Mouse (Mus musculus) heart, adult 2 months (tissue): ENCODE data around the gene Ezr. TPM values are rescaled to one million over a fixed set of nuclear protein-coding genes. Genes with fewer than 3 reads are reported as not detected.

ENCODE experiments used
- DNase-seq, 2 experiments: peaks; one replicate each; pipeline ENCODE4 v3.0.0; 2021
- H3K27ac ChIP-seq: fragments of 200-600 bp; 2 replicates; pipeline ENCODE4 v1.8.1; 2022
- H3K27me3 ChIP-seq: fragments of 200-500 bp; 2 replicates; pipeline ENCODE4 v1.6.1; 2012; ENCODE audit warnings: mild to moderate bottlenecking, low read length, inconsistent platforms, mixed read lengths; ENCODE audit not compliant: control insufficient read depth, insufficient read depth
- H3K36me3 ChIP-seq: fragments of 200-500 bp; 2 replicates; pipeline ENCODE4 v1.6.1; 2012; ENCODE audit warnings: low read length, inconsistent platforms; ENCODE audit not compliant: control insufficient read depth, insufficient read depth
- H3K4me1 ChIP-seq: fragments of 200-500 bp; 2 replicates; pipeline ENCODE4 v1.6.1; 2011; ENCODE audit warnings: low read length; ENCODE audit not compliant: control insufficient read depth, insufficient read depth
- H3K4me3 ChIP-seq: fragments of 200-600 bp; 2 replicates; pipeline ENCODE4 v1.8.1; 2022
- H3K79me2 ChIP-seq: fragments of 200-500 bp; replicated peaks from 2 replicates; pipeline ENCODE4 v1.6.1; 2012; ENCODE audit warnings: mild to moderate bottlenecking, inconsistent platforms, low read length, moderate library complexity, mixed read lengths; ENCODE audit not compliant: control insufficient read depth, insufficient read depth
- H3K9ac ChIP-seq: fragments of 200-500 bp; 2 replicates; pipeline ENCODE4 v1.6.1; 2012; ENCODE audit warnings: low read depth, mild to moderate bottlenecking, control low read depth, inconsistent platforms, low read length, mixed read lengths
- CTCF ChIP-seq: fragments of 200-600 bp; IDR thresholded peaks from 2 replicates; pipeline ENCODE4 v1.8.1; 2022; ENCODE audit warnings: antibody characterized with exemption, mild to moderate bottlenecking, moderate library complexity
- EP300 ChIP-seq: fragments of 200-500 bp; IDR thresholded peaks from 2 replicates; pipeline ENCODE4 v1.6.1; 2011; ENCODE audit warnings: low read depth, low read length, control low read depth; ENCODE audit not compliant: insufficient read depth
- POLR2A ChIP-seq: fragments of 200-500 bp; IDR thresholded peaks from 2 replicates; pipeline ENCODE4 v1.6.1; 2011; ENCODE audit warnings: mild to moderate bottlenecking, low read depth, low read length, control low read depth; ENCODE audit not compliant: insufficient read depth
- WGBS: fragments of 180-500 bp; shearing (Covaris S2); methylation state at CpG from one replicate; pipeline ENCODE4 v1.1.7; 2018; 5-methylcytosine and 5-hydroxymethylcytosine counted together
- intact Hi-C: fragments of 180-260 bp; cut with DNase I; formaldehyde crosslinking; loops from one replicate; pipeline ENCODE4 v1.15.1; 2025
- polyA plus RNA-seq: library from polyadenylated mRNA; depleted of rRNA; stranded (reverse); fragments of >200 nt; gene quantifications from 2 replicates; pipeline ENCODE4 v1.2.3, GENCODE M21; 2012
- total RNA-seq, 2 experiments: library from RNA; stranded (reverse); gene quantifications; 2 replicates each; pipeline ENCODE4 v1.2.3; 2021

Ezr gene
- total and polyA plus RNA-seq, 3 experiments: 24.2 to 35.7 (median 33.4) TPM

- no peaks in the 10 kb centered on the region for H3K27me3 ChIP-seq
- TF ChIP-seq POLR2A: no peak
- no peak for TF ChIP-seq CTCF
- TF ChIP-seq EP300: no peak
- no peak overlapping the region for H3K27ac ChIP-seq
- H3K9ac ChIP-seq: no peak overlapping the region
- 84% methylated on average over 9 of the region's 9 CpGs for WGBS
- no peak for DNase-seq
- no peak overlapping the region for H3K4me3 ChIP-seq
- H3K36me3 ChIP-seq: no peaks in the 10 kb centered on the region
- H3K79me2 ChIP-seq: peaks cover 4% of the 10 kb centered on the region; the same call in 1 of the 2 replicates
- H3K4me1 ChIP-seq: peaks cover 6% of the 10 kb centered on the region
- intact Hi-C loops: loop anchor here (5.0 kb wide), 2 partner anchors 33 to 122 kb away; no protein-coding TSS in a partner anchor
Observed at GRCm38 (mm10) chr17:6775221-6775620, 7.4 kb downstream of the Ezr start.

GRCm38 (mm10) chr17:6773249-6773966 lies 9.2 kb downstream of the Ezr start:
- TF ChIP-seq POLR2A: no peak
- no peak for TF ChIP-seq CTCF
- no peak for TF ChIP-seq EP300
- no peak overlapping the region for H3K4me3 ChIP-seq
- H3K4me1 ChIP-seq: peaks cover 9% of the 10 kb centered on the region; the same call in 1 of the 2 replicates
- no peaks in the 10 kb centered on the region for H3K36me3 ChIP-seq
- 79% methylated on average over 14 of the region's 14 CpGs for WGBS
- H3K27ac ChIP-seq: no peak overlapping the region
- no peak for DNase-seq
- H3K9ac ChIP-seq: no peak overlapping the region
- peaks cover 4% of the 10 kb centered on the region; the same call in 1 of the 2 replicates for H3K79me2 ChIP-seq
- no peaks in the 10 kb centered on the region for H3K27me3 ChIP-seq
- intact Hi-C loops: no loop called here

- no peak overlapping the region for H3K27ac ChIP-seq
- H3K36me3 ChIP-seq: no peaks in the 10 kb centered on the region
- DNase-seq: no peak
- intact Hi-C loops: no loop called here
- no peaks in the 10 kb centered on the region for H3K27me3 ChIP-seq
- H3K4me1 ChIP-seq: peaks cover 10% of the 10 kb centered on the region
- no peak overlapping the region for H3K4me3 ChIP-seq
- TF ChIP-seq CTCF (no peak), EP300 (no peak), POLR2A (no peak)
- H3K9ac ChIP-seq: no peak overlapping the region
- WGBS: 76% methylated on average over 5 of the region's 5 CpGs
- H3K79me2 ChIP-seq: peaks cover 4% of the 10 kb centered on the region; the same call in 1 of the 2 replicates
Observed at GRCm38 (mm10) chr17:6772490-6772773, 10.2 kb downstream of the Ezr start.

GRCm38 (mm10) chr17:6771661-6772489 lies 10.7 kb downstream of the Ezr start:
- Histone ChIP-seq H3K36me3 (0 out of 2 replicates have a peak, but pooled peaks cover 1% of the 10 kb centered on the region), H3K27ac (peak overlapping the region; percentile 12; the same call in 1 of the 2 replicates), H3K4me3 (no peak overlapping the region), H3K27me3 (no peaks in the 10 kb centered on the region), H3K9ac (0 out of 2 replicates have a peak overlapping the region, but pooled peaks have one; percentile 26), H3K79me2 (peaks cover 4% of the 10 kb centered on the region; the same call in 1 of the 2 replicates), H3K4me1 (peaks cover 10% of the 10 kb centered on the region)
- intact Hi-C loops: no loop called here
- no peak for DNase-seq
- TF ChIP-seq EP300 (no peak), POLR2A (no peak), CTCF (no peak)
- WGBS: 73% methylated on average over 16 of the region's 16 CpGs

- Histone ChIP-seq H3K4me3 (no peak overlapping the region), H3K79me2 (0 out of 2 replicates have a peak, but pooled peaks cover 2% of the 10 kb centered on the region), H3K9ac (no peak overlapping the region), H3K4me1 (peaks cover 16% of the 10 kb centered on the region), H3K36me3 (peaks cover 4% of the 10 kb centered on the region; the same call in 1 of the 2 replicates), H3K27me3 (no peaks in the 10 kb centered on the region), H3K27ac (peak overlapping the region; percentile 26; the same call in 1 of the 2 replicates)
- no peak for TF ChIP-seq EP300
- TF ChIP-seq CTCF: no peak
- TF ChIP-seq POLR2A: no peak
- DNase-seq: no peak
- WGBS: 33% methylated on average over 4 of the region's 4 CpGs
- intact Hi-C loops: no loop called here
Observed at GRCm38 (mm10) chr17:6769602-6770001, 13.0 kb downstream of the Ezr start.
